Mouse (Mus musculus) left cerebral cortex, adult 8-10 months (tissue): ENCODE measurements around the gene Gm21983. TPM values are rescaled to one million over a fixed set of nuclear protein-coding genes. Genes with fewer than 3 reads are reported as not detected.

Experiments
- microRNA-seq, 2 experiments: library from miRNA; unstranded; fragments of <30 nt; microRNA quantifications; one replicate each; pipeline ENCODE4 v1.2.0; 2022
- total RNA-seq, 4 experiments: library from RNA; stranded (reverse); gene quantifications; 2 replicates each; pipeline ENCODE4 v1.2.4; 2022

Gene Gm21983
- total RNA-seq, 4 experiments from 2014 or later = not detected

Small RNA genes within 50 kb of the gene (microRNA-seq; reads per million reads assigned to microRNA genes)
- gene Mir1191 (0 to 0.84 reads per million in 2 experiments), gene Mir3101 (0 to 1.1 reads per million in 2 experiments)

Other genes with a start within 250 kb of the Gm21983 start
- not detected for gene Cyp2a22, start 241.7 kb downstream of the Gm21983 start, total RNA-seq
- not detected for gene Cyp2a12, start 152.0 kb downstream of the Gm21983 start, total RNA-seq
- under 1 TPM in 2 of 4 experiments, not detected in 2; 0.28 to 0.32 TPM for gene Cyp2f2, start 61.2 kb downstream of the Gm21983 start, total RNA-seq
- gene Cyp2t4, start 27.4 kb downstream of the Gm21983 start, total RNA-seq = not detected
- gene Egln2, start 14.3 kb downstream of the Gm21983 start, total RNA-seq = 10 to 100 TPM; 87.9 to 97.7 (median 93.6) TPM
- gene Rab4b, start 2.2 kb downstream of the Gm21983 start, total RNA-seq = 100 to 1,000 TPM in 3 of 4 experiments, 10 to 100 TPM in 1; 94.2 to 108 (median 101) TPM
- 1 to 10 TPM in 2 of 4 experiments, under 1 TPM in 2; 0.48 to 2.0 (median 1.4) TPM for gene Mia, start 71 bp upstream of the Gm21983 start, total RNA-seq
- gene BC024978, start 14.7 kb upstream of the Gm21983 start, total RNA-seq = 10 to 100 TPM; 21.0 to 25.0 (median 23.2) TPM
- 10 to 100 TPM; 66.3 to 85.0 (median 72.8) TPM for gene Snrpa, start 15.2 kb upstream of the Gm21983 start, total RNA-seq
- gene Itpkc, start 47.6 kb upstream of the Gm21983 start, total RNA-seq = 10 to 100 TPM in 3 of 4 experiments, 1 to 10 TPM in 1; 9.9 to 11.3 (median 10.3) TPM
- 10 to 100 TPM; 29.8 to 38.9 (median 32.2) TPM for gene Coq8b, start 51.9 kb upstream of the Gm21983 start, total RNA-seq
- 10 to 100 TPM; 89.4 to 99.0 (median 95.1) TPM for gene Numbl, start 77.3 kb upstream of the Gm21983 start, total RNA-seq
- gene Ltbp4, start 156.6 kb upstream of the Gm21983 start, total RNA-seq = 10 to 100 TPM; 41.9 to 51.1 (median 44.6) TPM
- gene Shkbp1, start 174.9 kb upstream of the Gm21983 start, total RNA-seq = 10 to 100 TPM; 20.7 to 25.9 (median 23.1) TPM
- not detected for gene Gm20479, start 176.3 kb upstream of the Gm21983 start, total RNA-seq